Mouse (Mus musculus): ENCODE measurements around the gene Dnaaf2.

DNA sequence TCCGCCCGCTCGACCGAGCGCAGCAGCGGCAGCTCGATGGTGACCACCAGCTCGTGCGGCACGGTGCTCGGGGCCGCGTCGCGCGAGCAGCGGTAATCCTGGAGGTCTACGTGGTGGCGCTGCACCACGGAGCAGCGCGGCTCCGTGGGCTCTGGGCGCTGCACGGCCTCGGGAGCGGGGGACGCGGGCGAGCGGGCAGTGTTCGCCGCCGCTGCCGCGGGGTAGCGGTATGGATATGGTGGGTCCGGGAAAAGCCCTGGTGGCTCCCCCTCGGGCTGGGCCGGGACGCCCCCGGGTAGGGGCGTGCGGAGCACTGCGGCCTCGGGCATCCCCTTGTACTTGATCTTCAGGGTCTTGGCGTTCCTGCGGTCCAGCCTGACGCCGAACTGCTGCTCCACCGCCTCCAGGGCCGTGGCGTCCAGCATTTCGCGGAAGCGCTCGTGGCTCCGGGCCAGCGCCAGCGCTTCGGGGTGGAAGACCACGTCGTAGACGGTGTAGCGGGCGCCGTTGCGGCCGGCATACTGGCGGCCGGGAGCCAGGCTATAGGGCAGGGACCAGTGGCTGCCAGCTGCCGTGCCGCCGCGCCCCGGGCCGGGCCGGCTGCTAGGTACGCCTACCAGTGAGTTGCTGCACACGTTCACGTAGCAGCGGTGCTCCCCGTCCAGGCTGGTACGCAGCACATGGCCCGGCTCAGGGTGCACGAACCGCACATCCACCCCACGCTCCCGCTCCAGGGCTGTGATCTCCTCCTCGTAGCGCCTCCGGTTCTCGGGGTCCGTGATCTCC, 658 bp downstream of the Dnaaf2 start:
- TF ChIP-seq EP300 (IDR thresholded peaks at IDR 0.05; ENCODE audit: insufficient read depth, low read depth, low read length), result no peak
- TF ChIP-seq POLR2A (IDR thresholded peaks at IDR 0.05; ENCODE audit: insufficient read depth, low read depth, low read length), result no peak
- TF ChIP-seq CTCF (IDR thresholded peaks at IDR 0.05), result no peak
